Mouse (Mus musculus) hematopoietic stem cell, adult 5-6 weeks (primary cell): ENCODE data around the gene Ccdc110. TPM values are rescaled to one million over a fixed set of nuclear protein-coding genes. Genes with fewer than 3 reads are reported as not detected.

Experiments used
- ATAC-seq, 2 experiments: fragments of 125-278 bp in 1 of 2; replicated peaks in 1 of 2; 2 replicates each; pipeline ENCODE4 v1.8.0; 2016 to 2017; ENCODE audit warnings: inconsistent platforms in 2 of 2, mild to moderate bottlenecking in 2 of 2, moderate number of reproducible peaks in 2 of 2, low read depth in 1 of 2, moderate TSS enrichment in 1 of 2; ENCODE audit not compliant: low FRiP score in 2 of 2, poor library complexity in 2 of 2, severe bottlenecking in 2 of 2, insufficient read depth in 1 of 2, low TSS enrichment in 1 of 2
- total RNA-seq: library from RNA; stranded (forward); fragments of 172-1452, 232-1000 nt; gene quantifications from 2 replicates; pipeline ENCODE4 v1.2.3, GENCODE M21; 2017

Ccdc110 gene
- total RNA-seq, 1 experiment from 2014 or later = not detected

DNA sequence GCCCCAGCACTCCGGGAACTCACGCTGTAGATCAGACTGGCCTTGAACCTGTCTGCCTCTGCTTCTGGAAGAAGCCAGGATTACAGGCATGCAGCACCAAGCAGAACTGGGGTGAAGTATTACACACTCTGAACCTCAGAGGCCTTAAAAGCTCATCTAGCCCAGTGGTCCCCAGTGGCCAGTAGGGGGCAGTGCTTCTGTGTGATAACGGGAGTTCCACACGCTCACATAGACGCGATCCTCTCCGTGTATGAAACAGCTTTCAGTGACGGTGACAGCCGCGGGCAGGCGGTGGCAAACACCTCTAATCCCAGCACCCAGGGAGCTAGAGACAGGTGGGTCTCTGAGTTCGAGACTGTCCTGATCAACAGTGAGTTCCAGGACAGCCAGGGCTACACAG, 36.5 kb downstream of the Ccdc110 start:
- ATAC-seq = no peak

DNA sequence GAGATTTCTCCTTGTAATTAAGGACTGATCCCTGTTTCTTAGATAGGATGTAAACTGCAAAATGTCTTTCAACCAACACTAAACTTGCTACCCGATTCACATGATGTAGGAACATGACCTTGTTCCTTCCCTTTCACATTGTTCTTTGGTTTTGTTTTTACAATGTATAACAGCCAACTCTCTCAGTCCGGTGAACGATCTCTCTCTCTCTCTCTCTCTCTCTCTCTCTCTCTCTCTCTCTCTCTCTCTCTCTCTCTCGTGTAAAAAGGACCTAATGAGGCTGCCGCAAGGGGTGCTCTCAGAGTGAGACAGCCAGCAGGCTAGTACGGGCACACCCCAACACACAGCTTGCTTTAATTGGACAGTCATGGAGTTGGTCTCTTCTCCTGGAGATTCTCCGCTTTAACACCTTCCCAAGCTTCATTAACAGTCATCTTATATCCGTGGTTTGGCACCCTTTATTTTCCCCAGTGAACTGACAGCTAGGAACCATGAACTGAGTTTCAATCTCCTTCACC, 39.6 kb downstream of the Ccdc110 start:
- ATAC-seq = no peak

DNA sequence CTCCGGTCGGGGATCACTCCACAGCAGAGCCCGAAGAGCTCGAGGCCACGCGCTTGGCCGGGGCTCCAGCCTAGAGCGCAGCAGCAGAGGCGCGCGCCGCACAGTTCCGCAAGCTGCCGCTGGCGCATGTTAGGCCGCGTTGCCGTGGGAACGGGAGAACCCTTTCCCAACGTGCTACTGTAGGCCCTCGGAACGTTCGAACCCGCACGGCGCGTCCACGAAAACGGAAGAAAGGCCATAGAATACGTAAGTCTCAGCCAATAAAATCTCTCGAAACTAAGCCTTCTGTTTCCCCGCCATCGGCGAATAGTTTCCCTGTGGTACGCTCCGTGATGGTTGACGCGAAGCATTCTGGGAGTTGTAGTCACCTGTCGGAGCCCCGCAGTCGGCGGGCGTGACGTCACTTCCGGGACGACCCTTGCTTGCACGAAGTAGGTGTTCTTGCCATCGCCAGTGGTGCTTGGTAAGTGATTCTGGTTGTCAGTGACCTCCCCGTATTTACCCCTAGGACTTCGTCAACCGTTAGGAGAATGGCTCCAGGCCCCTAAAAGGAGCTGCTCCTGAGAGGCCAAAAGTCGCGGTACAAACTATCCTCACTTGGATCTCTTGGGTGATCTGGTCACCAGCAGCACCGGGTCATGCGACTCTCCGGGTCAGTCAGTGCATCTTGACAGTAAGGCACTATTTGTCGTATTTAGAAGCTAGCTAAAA, 40.9 kb downstream of the Ccdc110 start, which contains the start of the genes 1700029J07Rik and Ufsp2:
Gene 1700029J07Rik (minus strand): TSS at position 127 of the 711 bp plus-strand sequence.
Gene Ufsp2 (plus strand): TSS at position 403 of the 711 bp plus-strand sequence.
- peak; percentile 94 to 97 for ATAC-seq

GRCm38 (mm10) chr8:45975837-45976468, 41.5 kb downstream of the Ccdc110 start:
- ATAC-seq = peak; percentile 40 to 66

DNA sequence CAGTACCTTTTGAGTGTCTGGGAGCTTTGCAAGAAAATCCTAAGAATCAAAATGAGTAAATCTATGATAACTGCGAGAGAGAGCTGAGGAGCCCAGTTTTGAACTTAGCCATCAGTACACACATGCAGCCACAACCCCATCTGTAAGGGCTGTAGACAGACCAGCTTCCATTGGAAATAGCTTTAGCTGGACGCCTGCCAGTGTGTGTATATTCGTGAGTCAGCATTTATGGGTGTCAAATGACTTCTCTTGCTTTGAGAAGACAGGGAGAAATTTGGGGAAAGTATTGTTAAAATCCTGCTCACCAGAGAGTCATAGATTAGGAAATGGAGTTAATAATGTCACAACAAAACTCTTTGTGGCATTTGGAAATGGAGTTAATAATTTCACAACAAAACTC, 52.2 kb downstream of the Ccdc110 start:
- ATAC-seq = no peak

- no peak for ATAC-seq
These were observed 53.8 kb downstream of the Ccdc110 start for GRCm38 (mm10) chr8:45988189-45988588.

GRCm38 (mm10) chr8:45990631-45991310, 56.4 kb downstream of the Ccdc110 start:
- ATAC-seq = peak; percentile 65 to 81

Other genes with a start within 250 kb of the Ccdc110 start
- not detected in 2 replicates for gene Pdlim3, start 49.2 kb upstream of the Ccdc110 start, total RNA-seq
- gene 1700029J07Rik, start 40.6 kb downstream of the Ccdc110 start, total RNA-seq = 6.1 and 6.2 TPM in 2 replicates
- gene Ufsp2, start 40.9 kb downstream of the Ccdc110 start, total RNA-seq = 74.2 and 86.3 TPM in 2 replicates
- 0.10 TPM in 1 of 2 replicates, not detected in the other for gene Lrp2bp, start 64.7 kb downstream of the Ccdc110 start, total RNA-seq
- gene Ankrd37, start 71.1 kb downstream of the Ccdc110 start, total RNA-seq = 8.0 and 9.0 TPM in 2 replicates
- 51.7 and 54.8 TPM in 2 replicates for gene Cfap97, start 217.2 kb downstream of the Ccdc110 start, total RNA-seq
- 12.3 and 17.5 TPM in 2 replicates for gene Snx25, start 217.5 kb downstream of the Ccdc110 start, total RNA-seq